Mouse (Mus musculus) embryonic stem cell, embryonic (primary cell): ENCODE data around the gene Acap1.

Source experiments
- CTCF ChIA-PET, 4 experiments: fragments of 300-600 bp in 2 of 4; fragments of 350-600 bp in 2 of 4; sonication (Branson Sonifier 250); formaldehyde crosslinking; loops; one replicate each; lab custom pipeline; 2022; ENCODE audit warnings: inconsistent platforms in 2 of 4; lab: Charles Lee
- POLR2A ChIA-PET, 4 experiments: fragments of 300-600 bp in 2 of 4; fragments of 350-600 bp in 2 of 4; sonication (Branson Sonifier 250); formaldehyde crosslinking; loops; one replicate each; lab custom pipeline; 2022; ENCODE audit warnings: antibody characterized with exemption in 4 of 4, inconsistent platforms in 1 of 4; lab: Charles Lee

The Acap1 gene

DNA sequence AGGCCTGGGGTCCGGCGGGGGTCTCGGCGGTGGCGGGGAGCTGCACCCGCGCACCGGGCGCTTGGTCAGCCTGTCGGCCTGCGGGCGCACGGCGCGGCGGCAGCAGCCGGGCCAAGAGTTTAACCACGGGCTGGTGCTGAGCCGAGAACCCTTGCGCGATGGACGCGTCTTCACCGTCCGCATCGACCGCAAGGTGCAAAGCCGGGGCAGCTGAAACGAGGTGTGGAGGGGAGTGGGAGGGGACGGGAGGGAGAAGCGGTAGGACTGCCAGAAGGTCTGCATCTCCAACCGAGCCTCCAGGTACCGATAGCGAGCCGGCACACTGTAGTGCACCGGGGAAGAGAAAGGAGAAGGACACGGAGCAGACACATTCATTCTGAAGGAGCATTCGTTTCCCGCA is 6.7 kb upstream of the Acap1 start:
- ChIA-PET CTCF (interaction anchor here in 3 of 4 experiments (0.6 to 1.6 kb wide), 8 partner anchors 15 to 50 kb away, joined by 3 to 6 read pairs (median 4); no protein-coding TSS in a partner anchor), POLR2A (interaction anchor here (0.8 to 19.9 kb wide), 52 partner anchors 9 to 311 kb away, joined by 3 to 353 read pairs (median 6); partner anchors contain the start of genes Eif5a (in 3 of the 4), Ctdnep1 (in 2 of the 4), Gps2 (in 2 of the 4) and Nlgn2 (in 2 of the 4))

DNA sequence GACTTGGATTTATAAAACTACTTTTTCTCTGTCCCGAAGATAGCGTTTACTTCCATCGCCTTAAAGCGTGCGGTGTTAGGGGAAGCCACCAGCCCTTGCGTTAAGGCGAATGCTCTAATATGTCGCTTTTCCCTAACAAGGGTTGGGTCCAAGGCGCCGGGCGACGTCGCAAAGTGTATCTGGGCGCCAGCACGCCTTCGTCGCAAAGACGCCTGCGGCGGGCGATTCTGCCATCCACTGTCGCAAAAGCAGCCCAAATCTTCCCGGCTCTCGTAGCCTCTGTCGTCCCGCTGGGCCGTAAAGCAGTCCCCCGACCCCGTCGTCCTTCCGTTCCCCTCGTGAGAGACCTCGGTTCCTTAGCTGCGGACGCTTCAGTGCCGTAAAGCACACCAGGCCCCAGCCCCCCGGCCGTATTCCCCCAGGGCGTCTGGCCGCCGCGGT is 6.1 kb upstream of the Acap1 start:
- ChIA-PET CTCF (interaction anchor here (0.6 to 3.1 kb wide), 15 partner anchors 14 to 269 kb away, joined by 3 to 16 read pairs (median 4); partner anchors contain the start of genes Fxr2 (in 1 of the 4) and Tmem95 (in 1 of the 4)), POLR2A (interaction anchor here (0.6 to 19.9 kb wide), 71 partner anchors 9 to 320 kb away, joined by 3 to 353 read pairs (median 5); partner anchors contain the start of genes Ctdnep1 (in 3 of the 4), Eif5a (in 3 of the 4), Gps2 (in 2 of the 4) and Nlgn2 (in 2 of the 4))

DNA sequence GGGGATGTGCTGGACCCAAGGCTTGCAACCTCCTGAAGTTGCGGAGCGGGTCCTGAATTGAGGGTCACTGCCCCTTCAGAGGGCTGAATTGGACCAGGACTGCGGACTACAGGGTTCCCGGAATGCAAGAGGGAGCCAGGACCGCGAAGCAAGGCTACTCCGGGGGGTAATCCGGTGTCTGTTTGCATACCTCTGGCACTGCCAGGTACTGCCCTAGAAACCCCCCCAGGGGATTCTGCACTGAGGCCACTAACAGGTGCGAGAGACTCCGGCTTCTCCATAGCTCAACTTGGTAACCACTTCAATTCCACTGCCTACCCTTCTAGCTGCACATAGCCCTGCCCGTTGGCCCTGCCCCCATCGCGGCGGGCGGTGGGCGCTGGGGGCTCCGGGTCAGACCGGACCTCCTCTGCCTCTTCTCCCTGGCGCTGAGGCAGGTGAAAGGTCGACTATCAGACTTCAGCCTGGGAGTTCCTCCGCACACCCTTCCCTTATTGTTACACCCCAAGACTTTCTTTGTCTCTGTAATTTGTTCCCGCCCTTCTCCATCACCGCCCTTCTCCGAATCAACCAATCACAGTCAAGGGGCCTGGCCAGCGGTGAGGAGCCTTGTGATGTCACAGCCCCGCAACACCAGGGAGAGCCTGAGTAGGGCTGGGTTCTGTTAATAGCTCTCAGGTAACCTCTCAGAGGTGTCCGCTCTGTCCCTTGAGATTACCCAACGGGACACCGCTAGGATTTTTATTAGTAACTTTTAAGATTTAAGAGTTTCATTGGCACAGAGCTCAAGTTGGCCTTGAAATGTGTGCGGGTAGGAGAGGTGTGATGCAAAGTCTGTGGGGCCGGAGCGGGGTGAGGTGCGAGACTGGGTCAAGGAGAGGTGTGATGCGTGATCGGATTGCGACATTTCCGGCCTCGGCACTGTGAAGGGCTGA is 5.4 kb upstream of the Acap1 start, which contains the start of the genes 2810408A11Rik and Neurl4:
Gene 2810408A11Rik (minus strand): TSS at position 517 of the 935 bp plus-strand sequence.
Gene Neurl4 (plus strand): TSS at position 602 of the 935 bp plus-strand sequence.
- CTCF ChIA-PET, result interaction anchor here (0.6 to 3.1 kb wide), 25 partner anchors 10 to 268 kb away, joined by 3 to 16 read pairs (median 4); partner anchors contain the start of genes Tmem95 (in 2 of the 4), Fxr2 (in 1 of the 4), Nlgn2 (in 1 of the 4) and Tmem256 (in 1 of the 4)
- POLR2A ChIA-PET, result interaction anchor here (0.6 to 19.9 kb wide), 102 partner anchors 8 to 877 kb away, joined by 3 to 353 read pairs (median 4); partner anchors contain the start of genes Ctdnep1 (in 3 of the 4), Eif5a (in 3 of the 4), Tmem95 (in 3 of the 4) and Gps2 (in 2 of the 4)

DNA sequence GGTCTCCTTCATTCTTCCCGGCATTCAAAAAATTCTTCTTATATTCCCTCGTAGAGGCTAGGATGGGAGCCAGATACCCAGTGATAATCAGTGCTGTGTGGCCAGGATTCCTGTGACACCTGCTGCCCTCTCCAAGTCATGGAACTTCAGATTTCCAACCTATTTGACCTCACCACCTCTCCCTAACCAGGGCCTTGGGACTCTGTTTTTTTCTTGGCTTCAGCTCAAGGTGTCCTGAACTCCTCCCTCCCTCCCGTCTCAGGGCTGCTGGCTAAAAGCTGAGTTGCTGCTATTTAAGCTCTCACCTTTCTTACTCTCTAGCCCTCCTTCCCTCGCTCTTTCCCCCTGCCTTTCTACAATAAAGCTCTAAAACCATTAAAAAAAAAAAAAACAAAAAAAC is 4.5 kb upstream of the Acap1 start:
- CTCF ChIA-PET, result interaction anchor here (0.6 to 3.1 kb wide), 22 partner anchors 10 to 353 kb away, joined by 3 to 16 read pairs (median 5); partner anchors contain the start of genes Fxr2 (in 1 of the 4) and Tmem95 (in 1 of the 4)
- POLR2A ChIA-PET, result interaction anchor here (0.6 to 19.9 kb wide), 70 partner anchors 9 to 878 kb away, joined by 3 to 353 read pairs (median 5); partner anchors contain the start of genes Eif5a (in 3 of the 4), Tmem95 (in 3 of the 4), Gps2 (in 2 of the 4) and Slc2a4 (in 2 of the 4)

DNA sequence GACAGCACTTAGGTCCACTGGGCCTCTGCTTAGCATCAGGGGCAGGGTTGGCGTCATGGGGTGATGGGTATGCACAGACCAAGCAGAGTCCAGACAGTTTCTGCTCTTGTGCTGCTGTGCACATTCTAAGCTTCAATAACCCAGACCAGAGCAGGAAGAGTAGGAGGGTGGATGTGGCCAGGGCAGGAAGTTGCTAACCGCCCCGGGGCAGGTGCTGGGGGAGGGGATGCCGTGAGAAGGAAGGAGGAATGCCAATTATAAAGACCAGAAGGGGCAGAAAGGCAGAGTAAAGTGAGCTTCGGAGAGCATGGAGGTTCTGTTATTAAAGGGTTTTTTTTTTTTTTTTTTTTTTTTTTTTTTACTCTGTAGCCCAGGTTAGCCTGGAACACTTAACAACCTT is 668 bp downstream of the Acap1 start:
- ChIA-PET CTCF (interaction anchor here (0.6 to 2.4 kb wide), 8 partner anchors 14 to 307 kb away, joined by 3 to 14 read pairs (median 4); partner anchors contain the start of gene Kctd11 (in 2 of the 4)), POLR2A (interaction anchor here in 3 of 4 experiments (0.6 to 3.1 kb wide), 18 partner anchors 9 to 767 kb away, joined by 3 to 18 read pairs (median 4); partner anchors contain the start of genes Tmem95 (in 2 of the 3) and Gps2 (in 1 of the 3))

DNA sequence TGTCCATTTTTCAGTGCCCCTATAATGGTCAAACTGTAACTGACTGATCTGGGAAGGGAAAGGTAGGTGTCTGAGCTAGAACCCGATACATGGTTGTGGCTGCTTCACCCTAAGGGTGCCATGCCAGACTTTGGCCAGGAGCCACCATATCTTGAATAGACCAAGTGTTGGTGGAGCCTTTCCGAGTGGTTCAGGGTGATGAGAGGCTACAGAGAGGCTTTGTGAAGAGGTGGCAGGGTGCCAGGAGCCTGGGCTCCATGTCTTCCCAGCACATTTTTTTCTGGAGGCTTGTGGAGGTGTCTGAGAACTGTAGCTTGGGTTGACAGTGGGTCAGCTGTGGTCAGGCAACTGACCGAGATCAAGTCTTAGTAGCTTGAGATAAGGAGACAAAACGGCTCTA is 3.9 kb downstream of the Acap1 start:
- POLR2A ChIA-PET, result interaction anchor here in 3 of 4 experiments (0.6 to 7.8 kb wide), 11 partner anchors 8 to 481 kb away, joined by 3 to 53 read pairs (median 3); partner anchors contain the start of genes 2810408A11Rik (in 3 of the 3), Neurl4 (in 3 of the 3) and Eif5a (in 2 of the 3)
- CTCF ChIA-PET, result interaction anchor here in 2 of 4 experiments (1.3 to 1.5 kb wide), 3 partner anchors 14 to 30 kb away, joined by 3 read pairs; partner anchors contain the start of gene Tmem95 (in 1 of the 2)

DNA sequence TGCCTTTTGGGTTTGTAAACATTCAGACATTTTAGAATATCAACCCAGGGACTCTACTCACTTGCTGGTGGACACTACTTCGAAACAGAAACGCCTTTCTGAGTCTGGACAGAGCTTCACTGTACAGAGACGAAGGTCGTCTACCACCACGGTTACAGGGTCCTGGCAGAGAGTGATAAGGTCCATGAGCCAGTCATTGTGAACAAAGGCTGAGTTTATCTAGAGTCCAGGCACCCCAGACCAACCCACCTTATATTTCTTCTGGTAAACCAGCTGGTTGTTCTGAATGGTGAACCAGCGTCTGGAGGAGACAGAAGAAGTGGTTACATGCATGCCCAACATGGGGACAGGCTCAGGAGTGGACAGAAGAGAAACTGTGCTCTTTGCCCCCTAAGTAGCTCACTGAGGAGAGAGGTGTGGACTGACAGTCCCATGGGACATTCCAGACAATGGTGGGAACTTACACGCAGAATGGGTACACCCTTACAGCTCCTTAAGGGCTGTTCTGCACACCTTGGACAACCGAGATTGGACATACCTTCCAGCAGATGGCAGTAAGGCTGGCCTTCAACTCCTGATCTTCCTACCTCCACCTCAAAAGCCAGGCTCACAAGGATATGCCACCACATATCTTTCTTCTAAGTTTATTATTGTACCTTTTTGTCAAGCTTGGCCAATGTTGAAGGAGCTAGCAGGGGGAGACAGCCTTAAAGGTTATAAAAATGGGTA is 8.3 kb downstream of the Acap1 start:
- POLR2A ChIA-PET, result interaction anchor here in 3 of 4 experiments (0.5 to 7.8 kb wide), 27 partner anchors 9 to 333 kb away, joined by 3 to 53 read pairs (median 4); partner anchors contain the start of genes Eif5a (in 3 of the 3), 2810408A11Rik (in 2 of the 3), Neurl4 (in 2 of the 3) and Tmem95 (in 2 of the 3)
- CTCF ChIA-PET, result interaction anchor here (0.5 to 4.2 kb wide), 40 partner anchors 8 to 459 kb away, joined by 3 to 28 read pairs (median 4); partner anchors contain the start of genes 2810408A11Rik (in 2 of the 4), Neurl4 (in 2 of the 4), Slc2a4 (in 2 of the 4) and Tmem95 (in 2 of the 4)

DNA sequence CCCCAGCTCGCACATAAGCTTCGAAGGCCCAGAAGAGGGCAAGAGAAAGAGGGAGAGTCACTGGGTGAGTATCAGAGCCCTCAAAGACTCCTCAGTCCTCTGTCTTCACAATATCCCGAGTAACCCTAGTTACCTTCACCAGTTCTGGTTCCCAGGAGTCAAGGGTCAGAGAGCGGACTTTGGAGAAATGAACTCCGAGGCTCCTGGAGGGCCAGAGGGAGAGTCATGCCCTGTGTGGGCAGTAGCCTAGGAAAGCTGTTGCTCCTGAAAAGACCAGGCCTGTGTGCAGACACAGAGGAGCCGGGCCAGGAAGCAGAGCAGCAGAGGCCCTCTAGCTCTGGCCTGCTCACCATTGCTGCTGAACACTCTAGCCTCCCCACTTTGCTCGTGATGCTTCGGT is 10.7 kb downstream of the Acap1 start:
- POLR2A ChIA-PET, result interaction anchor here in 1 of 4 experiments (1.9 kb wide), 1 partner anchor 125 kb away, joined by 8 read pairs; no protein-coding TSS in a partner anchor
- CTCF ChIA-PET, result interaction anchor here in 2 of 4 experiments (1.0 to 4.2 kb wide), 4 partner anchors 8 to 150 kb away, joined by 3 to 28 read pairs (median 4); partner anchors contain the start of gene Tmem95 (in 1 of the 2)

DNA sequence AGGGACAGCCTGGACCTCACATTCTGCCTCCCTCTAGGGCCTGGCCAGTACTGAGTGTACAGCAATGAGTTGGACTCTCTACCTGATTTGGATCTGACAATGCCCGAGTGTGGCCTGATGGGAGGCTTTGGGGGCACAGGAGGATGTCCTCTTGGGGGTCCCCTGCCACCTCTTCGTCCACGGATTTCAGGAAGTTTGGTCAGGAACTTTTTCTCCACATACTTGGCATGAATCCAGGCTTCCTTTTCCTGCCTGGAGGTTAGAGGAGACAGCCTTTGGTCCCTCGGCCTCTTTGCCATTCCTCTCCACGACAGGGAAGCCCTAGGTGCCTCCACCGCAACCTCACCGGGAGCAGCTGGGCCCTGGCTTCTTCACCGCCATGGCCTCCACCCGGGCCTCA is 11.1 kb downstream of the Acap1 start:
- POLR2A ChIA-PET, result interaction anchor here in 2 of 4 experiments (0.6 to 1.9 kb wide), 5 partner anchors 14 to 125 kb away, joined by 3 to 8 read pairs (median 4); partner anchors contain the start of genes Nlgn2 (in 2 of the 2), Eif5a (in 1 of the 2) and Tmem256 (in 1 of the 2)
- CTCF ChIA-PET, result interaction anchor here in 2 of 4 experiments (0.7 to 4.2 kb wide), 11 partner anchors 8 to 150 kb away, joined by 3 to 28 read pairs (median 4); partner anchors contain the start of genes Tmem102 (in 1 of the 2), Tmem95 (in 1 of the 2) and Ybx2 (in 1 of the 2)

DNA sequence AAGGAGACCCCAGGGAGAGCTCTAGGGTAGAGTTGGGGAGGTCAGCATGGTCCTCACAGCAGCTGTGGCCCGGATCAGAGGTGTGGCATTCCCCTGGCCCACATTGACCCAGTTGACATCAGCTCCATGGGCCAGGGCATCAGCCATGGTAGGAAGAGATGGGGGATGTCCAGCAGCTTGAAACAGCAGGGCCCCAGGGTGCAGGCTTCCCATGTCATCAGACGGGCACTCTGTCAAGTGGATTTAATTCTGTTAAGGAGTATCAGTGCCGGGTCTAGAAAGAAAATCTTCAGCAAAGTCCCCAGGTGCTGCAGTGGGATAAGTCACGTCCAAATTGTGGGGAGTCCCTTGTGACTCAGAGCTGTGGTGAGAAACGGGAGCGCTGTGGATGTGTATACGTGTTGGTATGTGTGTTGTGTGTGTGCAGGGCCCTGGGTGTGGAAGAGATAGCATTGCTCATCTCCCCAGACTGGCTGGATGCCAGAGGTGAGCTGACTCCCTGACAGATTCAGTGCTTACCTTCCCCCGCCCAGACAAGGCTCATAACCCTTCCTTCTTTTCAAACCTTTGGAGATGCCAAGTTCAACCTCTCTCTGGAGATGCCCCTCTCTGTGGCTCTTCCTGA is 11.7 kb downstream of the Acap1 start:
- POLR2A ChIA-PET, result interaction anchor here in 3 of 4 experiments (0.5 to 7.2 kb wide), 11 partner anchors 8 to 279 kb away, joined by 3 to 61 read pairs (median 4); partner anchors contain the start of genes Eif5a (in 2 of the 3), Nlgn2 (in 2 of the 3), 2810408A11Rik (in 1 of the 3) and Gps2 (in 1 of the 3)
- CTCF ChIA-PET, result interaction anchor here (0.5 to 4.0 kb wide), 23 partner anchors 12 to 1086 kb away, joined by 3 to 51 read pairs (median 4); partner anchors contain the start of genes 2810408A11Rik (in 1 of the 4), Acap1 (in 1 of the 4), Mpdu1 (in 1 of the 4) and Neurl4 (in 1 of the 4)

DNA sequence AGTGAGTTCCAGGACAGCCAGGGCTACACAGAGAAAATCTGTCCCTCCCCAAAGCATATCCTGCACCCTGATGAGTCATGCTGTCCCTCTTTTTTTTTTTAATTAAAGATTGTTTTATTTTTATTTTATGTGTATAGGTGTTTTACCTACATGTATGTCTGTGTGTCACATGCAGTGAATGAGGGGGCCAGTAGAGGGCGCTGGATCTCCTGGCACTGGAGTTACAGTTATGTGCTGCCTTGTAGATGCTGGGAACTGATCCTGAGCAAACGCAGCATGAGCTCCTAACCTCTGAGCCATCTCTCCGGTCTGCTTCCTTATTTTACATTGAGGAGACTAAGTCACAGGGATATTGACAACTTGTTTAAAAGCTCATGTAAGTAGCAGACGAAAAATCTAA is 12.3 kb downstream of the Acap1 start:
- ChIA-PET POLR2A (interaction anchor here in 3 of 4 experiments (0.5 to 7.2 kb wide), 11 partner anchors 8 to 278 kb away, joined by 3 to 61 read pairs (median 4); partner anchors contain the start of genes Eif5a (in 2 of the 3), 2810408A11Rik (in 1 of the 3), Gps2 (in 1 of the 3) and Neurl4 (in 1 of the 3)), CTCF (interaction anchor here (0.5 to 4.0 kb wide), 21 partner anchors 13 to 1087 kb away, joined by 3 to 51 read pairs (median 4); partner anchors contain the start of genes 2810408A11Rik (in 1 of the 4), Acap1 (in 1 of the 4), Mpdu1 (in 1 of the 4) and Neurl4 (in 1 of the 4))

DNA sequence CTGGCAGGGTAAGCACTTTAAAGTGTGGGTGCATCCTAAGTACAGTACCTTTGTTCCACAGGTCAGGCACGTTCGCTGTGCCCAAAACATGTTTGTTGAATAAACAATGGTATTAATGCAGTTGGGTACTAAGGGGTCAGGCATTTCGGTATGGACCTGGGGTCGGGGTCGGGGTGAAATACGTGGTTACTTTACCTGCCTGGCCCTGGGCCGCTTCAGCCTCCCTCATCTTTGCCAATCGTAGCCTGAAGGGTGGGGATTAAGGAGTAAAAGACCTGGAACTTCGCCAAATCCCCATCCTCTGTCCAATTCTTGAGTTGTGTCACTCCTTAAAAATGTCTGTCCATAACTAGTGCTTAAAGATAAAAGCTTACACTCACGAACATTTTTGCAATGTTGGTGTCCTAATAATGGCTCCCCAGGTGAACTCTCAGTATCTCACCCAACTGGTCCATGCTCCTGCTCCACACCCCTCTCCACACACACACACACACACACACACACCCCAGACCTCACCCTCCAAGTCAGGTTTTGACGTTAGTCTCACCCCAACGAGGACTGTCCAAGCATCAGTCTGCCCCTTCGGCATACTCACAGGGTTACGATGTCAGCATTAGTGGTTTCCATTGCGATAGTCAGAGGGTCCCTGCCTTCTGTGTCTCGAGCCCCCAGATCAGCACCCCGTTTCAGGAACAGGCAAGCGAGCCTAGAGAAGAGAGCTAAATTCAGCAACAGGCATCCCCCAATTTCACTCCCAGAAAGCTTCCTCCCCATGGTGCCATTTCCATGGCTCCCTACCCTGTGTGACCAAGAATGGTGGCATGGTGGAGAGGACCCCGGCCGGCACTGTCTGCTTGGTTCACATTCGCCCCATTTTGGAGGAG is 13.3 kb downstream of the Acap1 start:
- ChIA-PET CTCF (interaction anchor here in 3 of 4 experiments (0.6 to 4.0 kb wide), 16 partner anchors 10 to 159 kb away, joined by 3 to 51 read pairs (median 7); partner anchors contain the start of genes Slc2a4 (in 2 of the 3), 2810408A11Rik (in 1 of the 3), Dvl2 (in 1 of the 3) and Eif5a (in 1 of the 3)), POLR2A (interaction anchor here in 2 of 4 experiments (1.1 to 7.2 kb wide), 12 partner anchors 13 to 113 kb away, joined by 3 to 61 read pairs (median 4); partner anchors contain the start of genes 2810408A11Rik (in 2 of the 2), Eif5a (in 2 of the 2), Neurl4 (in 2 of the 2) and Ctdnep1 (in 1 of the 2))

DNA sequence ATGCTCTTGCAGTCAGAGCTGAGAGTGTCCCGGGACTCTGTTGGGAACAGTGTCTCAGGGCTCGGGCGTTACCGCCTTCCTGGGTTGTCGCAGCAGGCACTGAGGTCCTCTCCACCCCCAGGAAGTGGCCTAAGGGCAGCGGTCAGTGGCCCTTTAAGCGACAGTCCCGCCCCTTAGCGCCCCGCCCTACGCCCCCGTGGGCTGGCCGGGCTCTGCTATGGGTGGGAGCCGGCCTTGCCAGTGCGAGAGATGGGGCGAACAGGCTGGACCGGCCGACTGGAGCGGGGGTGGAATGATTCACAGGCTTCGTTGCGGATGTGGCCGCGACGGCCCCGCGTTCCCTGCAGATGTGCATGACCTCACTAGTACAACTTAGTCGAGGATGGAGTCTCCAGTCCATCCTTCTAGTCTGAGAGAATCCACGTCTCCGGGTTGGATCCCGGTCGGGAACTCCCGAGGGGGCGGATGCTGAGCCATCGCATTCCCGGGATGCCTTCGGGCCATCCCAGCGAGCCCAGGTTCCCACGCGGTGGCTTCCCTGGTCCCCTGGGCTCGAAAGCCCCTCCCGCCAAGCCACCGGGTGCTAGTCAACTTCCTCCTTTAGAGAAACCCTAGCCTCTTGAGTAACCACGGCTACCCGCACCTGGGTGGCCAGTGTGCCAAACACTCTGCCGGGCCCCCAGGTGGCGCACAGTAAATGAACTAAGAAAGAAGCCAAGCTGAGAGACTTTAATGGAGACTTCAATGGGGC is 14.3 kb downstream of the Acap1 start, which contains the start of gene Kctd11:
Gene Kctd11 (minus strand): TSS at position 554 of the 751 bp plus-strand sequence.
- CTCF ChIA-PET, result interaction anchor here (0.5 to 4.0 kb wide), 43 partner anchors 9 to 709 kb away, joined by 3 to 51 read pairs (median 4); partner anchors contain the start of genes Acap1 (in 2 of the 4), Slc2a4 (in 2 of the 4), 2810408A11Rik (in 1 of the 4) and Dvl2 (in 1 of the 4)
- POLR2A ChIA-PET, result interaction anchor here in 3 of 4 experiments (0.5 to 7.2 kb wide), 38 partner anchors 12 to 301 kb away, joined by 3 to 61 read pairs (median 3); partner anchors contain the start of genes 2810408A11Rik (in 3 of the 3), Eif5a (in 3 of the 3), Neurl4 (in 3 of the 3) and Polr2a (in 2 of the 3)
